Mouse (Mus musculus): ENCODE measurements around the gene Nfia. TPM values are rescaled to one million over a fixed set of nuclear protein-coding genes. Genes with fewer than 3 reads are reported as not detected.

The Nfia gene
- polyA plus RNA-seq, 1 experiment, result 8.1 TPM

DNA sequence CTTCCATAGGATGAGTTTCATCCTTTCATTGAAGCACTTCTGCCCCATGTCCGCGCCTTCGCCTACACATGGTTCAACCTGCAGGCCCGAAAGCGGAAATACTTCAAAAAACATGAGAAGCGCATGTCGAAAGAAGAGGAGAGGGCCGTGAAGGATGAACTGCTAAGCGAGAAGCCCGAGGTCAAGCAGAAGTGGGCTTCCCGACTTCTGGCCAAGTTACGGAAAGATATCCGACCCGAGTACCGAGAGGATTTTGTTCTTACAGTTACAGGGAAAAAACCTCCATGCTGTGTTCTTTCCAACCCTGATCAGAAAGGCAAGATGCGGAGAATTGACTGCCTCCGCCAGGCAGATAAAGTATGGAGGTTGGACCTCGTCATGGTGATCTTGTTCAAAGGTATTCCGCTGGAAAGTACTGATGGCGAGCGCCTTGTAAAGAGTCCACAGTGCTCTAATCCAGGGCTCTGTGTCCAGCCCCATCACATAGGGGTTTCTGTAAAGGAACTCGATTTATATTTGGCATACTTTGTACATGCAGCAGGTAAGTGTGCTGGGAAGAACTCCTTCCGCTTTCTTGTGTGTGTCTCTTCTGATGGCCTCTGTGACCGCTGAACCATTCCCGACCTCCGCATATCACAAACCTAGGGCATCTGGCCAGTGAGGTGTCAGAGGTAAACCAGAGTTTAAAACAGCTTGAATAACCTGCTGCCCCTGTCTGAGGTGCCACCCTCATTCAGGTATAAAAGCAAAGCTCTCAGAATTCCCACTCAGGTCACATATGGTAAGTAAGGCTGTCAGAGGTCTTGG is 10.7 kb downstream of the Nfia start:
- no peaks in the 10 kb centered on the region for H3K4me1 ChIP-seq (ENCODE audit: control insufficient read depth, insufficient read depth, low read length)
- no peaks in the 10 kb centered on the region; the same call in 1 of the 2 replicates for H3K27me3 ChIP-seq (ENCODE audit: control insufficient read depth, insufficient read depth, low read length)
- no peaks in the 10 kb centered on the region for H3K36me3 ChIP-seq (ENCODE audit: control insufficient read depth, insufficient read depth, low read length)
- no peak overlapping the region for H3K4me3 ChIP-seq (ENCODE audit: control insufficient read depth, low read depth, low read length)
- H3K27ac ChIP-seq (ENCODE audit: control insufficient read depth, insufficient read depth, low read depth, low read length), result no peak overlapping the region
- TF ChIP-seq CTCF (IDR thresholded peaks at IDR 0.05; ENCODE audit: control insufficient read depth, insufficient read depth, insufficient replicate concordance, low read depth, low read length) (no peak), POLR2A (IDR thresholded peaks at IDR 0.05; ENCODE audit: control insufficient read depth, low read depth, low read length) (no peak)

DNA sequence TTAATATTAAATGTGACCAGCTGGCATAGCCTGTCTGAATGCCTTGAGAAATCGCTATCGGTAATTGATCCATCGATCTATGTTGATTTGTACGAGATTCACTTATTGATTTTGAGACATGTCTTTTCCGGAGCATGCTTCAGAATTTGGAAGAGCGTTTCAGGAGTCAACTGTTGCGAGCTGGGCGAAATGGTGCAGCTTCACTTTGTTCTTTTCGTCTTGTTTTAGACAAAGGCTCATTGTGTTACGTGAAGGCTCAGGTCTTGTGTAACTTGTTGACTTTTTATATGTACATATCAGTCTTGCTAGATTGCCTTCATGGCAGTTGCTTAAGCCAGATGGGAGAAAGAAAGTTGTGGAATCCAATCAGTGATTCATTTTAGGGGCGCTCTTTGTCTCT is 11.7 kb downstream of the Nfia start:
- Histone ChIP-seq H3K4me1 (ENCODE audit: control insufficient read depth, insufficient read depth, low read length) (no peaks in the 10 kb centered on the region), H3K36me3 (ENCODE audit: control insufficient read depth, insufficient read depth, low read length) (no peaks in the 10 kb centered on the region), H3K4me3 (ENCODE audit: control insufficient read depth, low read depth, low read length) (no peak overlapping the region), H3K27ac (ENCODE audit: control insufficient read depth, insufficient read depth, low read depth, low read length) (no peak overlapping the region), H3K27me3 (ENCODE audit: control insufficient read depth, insufficient read depth, low read length) (no peaks in the 10 kb centered on the region)
- TF ChIP-seq CTCF (IDR thresholded peaks at IDR 0.05; ENCODE audit: control insufficient read depth, insufficient read depth, insufficient replicate concordance, low read depth, low read length) (no peak), POLR2A (IDR thresholded peaks at IDR 0.05; ENCODE audit: control insufficient read depth, low read depth, low read length) (no peak)

DNA sequence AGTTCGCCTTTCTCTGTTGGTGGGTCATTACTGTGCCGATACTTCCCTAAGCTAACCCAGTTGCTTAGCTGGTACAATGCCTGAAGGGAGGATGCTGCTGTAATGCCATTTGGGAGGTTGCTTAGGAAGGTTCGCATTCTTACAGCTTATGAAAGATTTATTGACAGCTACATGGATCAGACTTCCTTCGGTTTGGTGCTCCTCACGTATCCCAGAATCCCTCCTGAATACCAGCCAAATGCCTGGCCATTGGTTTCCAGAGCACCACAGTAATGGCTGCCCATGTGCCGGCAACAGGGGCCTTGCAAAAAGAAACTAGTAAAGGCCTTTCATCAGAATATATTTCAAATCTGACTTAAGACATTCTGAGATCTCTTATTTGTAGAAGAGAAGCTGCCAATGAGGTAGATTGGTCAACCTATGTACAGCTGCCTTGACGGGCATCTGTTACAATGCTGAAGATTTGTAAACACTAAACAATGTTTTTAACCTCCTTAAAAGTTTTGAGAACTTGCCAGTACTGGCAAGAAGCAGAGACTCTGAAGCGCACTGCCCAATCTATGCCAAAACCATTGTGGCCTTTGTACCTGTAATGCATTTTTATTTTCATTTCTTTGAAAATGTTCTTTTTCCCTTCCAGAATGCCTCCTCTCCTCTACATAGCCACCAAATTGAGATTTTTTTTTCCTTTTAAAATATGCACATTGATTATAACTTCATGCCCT is 13.2 kb downstream of the Nfia start:
- H3K27me3 ChIP-seq (ENCODE audit: control insufficient read depth, insufficient read depth, low read length), result no peaks in the 10 kb centered on the region

DNA sequence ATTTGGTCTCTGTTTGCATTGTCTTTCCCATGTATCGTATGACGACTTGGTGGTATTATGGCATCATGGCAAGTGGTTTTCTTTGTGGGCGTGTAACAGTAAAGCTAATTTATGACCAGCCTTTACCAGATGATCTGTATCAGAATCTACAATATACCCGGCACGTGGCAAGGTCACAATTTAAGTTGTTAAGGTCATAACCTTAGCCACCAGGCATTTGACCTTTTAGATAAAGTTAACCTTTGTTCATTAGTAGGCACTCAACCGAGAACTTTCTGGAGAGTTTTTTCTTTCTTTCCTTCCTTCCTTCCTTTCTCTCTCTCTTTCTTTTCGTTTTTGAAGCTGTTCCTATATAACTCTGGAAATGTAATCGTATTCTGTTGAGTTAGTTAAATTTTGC is 14.0 kb downstream of the Nfia start:
- H3K4me3 ChIP-seq (ENCODE audit: control insufficient read depth, low read depth, low read length), result no peak overlapping the region
- H3K27ac ChIP-seq (ENCODE audit: control insufficient read depth, insufficient read depth, low read depth, low read length), result no peak overlapping the region
- H3K36me3 ChIP-seq (ENCODE audit: control insufficient read depth, insufficient read depth, low read length), result no peaks in the 10 kb centered on the region
- no peaks in the 10 kb centered on the region for H3K4me1 ChIP-seq (ENCODE audit: control insufficient read depth, insufficient read depth, low read length)
- TF ChIP-seq CTCF (IDR thresholded peaks at IDR 0.05; ENCODE audit: control insufficient read depth, insufficient read depth, insufficient replicate concordance, low read depth, low read length) (no peak), POLR2A (IDR thresholded peaks at IDR 0.05; ENCODE audit: control insufficient read depth, low read depth, low read length) (no peak)
- H3K27me3 ChIP-seq (ENCODE audit: control insufficient read depth, insufficient read depth, low read length), result no peaks in the 10 kb centered on the region

More for the DNA sequence above, 13.2 kb downstream of the Nfia start:
- no peak for TF ChIP-seq POLR2A (IDR thresholded peaks at IDR 0.05; ENCODE audit: control insufficient read depth, low read depth, low read length)
- TF ChIP-seq CTCF (IDR thresholded peaks at IDR 0.05; ENCODE audit: control insufficient read depth, insufficient read depth, insufficient replicate concordance, low read depth, low read length), result no peak
- H3K4me1 ChIP-seq (ENCODE audit: control insufficient read depth, insufficient read depth, low read length), result no peaks in the 10 kb centered on the region
- no peaks in the 10 kb centered on the region for H3K36me3 ChIP-seq (ENCODE audit: control insufficient read depth, insufficient read depth, low read length)
- H3K4me3 ChIP-seq (ENCODE audit: control insufficient read depth, low read depth, low read length), result no peak overlapping the region
- no peak overlapping the region for H3K27ac ChIP-seq (ENCODE audit: control insufficient read depth, insufficient read depth, low read depth, low read length)

DNA sequence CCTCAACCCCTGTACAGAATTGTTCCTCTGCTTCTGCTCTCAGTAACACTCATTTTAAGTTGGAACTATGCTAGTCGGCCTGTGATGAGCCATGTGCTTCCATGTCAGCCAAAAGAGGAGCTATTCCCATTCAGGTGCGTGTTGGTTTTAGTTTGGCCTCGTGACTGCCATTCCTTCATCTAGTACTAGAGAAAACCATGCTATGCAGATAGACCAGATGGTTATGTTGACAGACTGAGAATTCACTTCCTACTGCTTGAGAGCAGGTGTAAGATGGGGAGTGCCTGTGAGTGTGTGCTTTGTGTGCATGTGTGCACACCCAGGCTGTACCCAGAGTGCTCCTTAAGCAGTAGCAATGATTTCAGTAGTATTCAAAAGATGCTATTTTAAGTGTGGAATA is 15.0 kb downstream of the Nfia start:
- H3K4me3 ChIP-seq (ENCODE audit: control insufficient read depth, low read depth, low read length), result no peak overlapping the region
- no peak overlapping the region for H3K27ac ChIP-seq (ENCODE audit: control insufficient read depth, insufficient read depth, low read depth, low read length)
- TF ChIP-seq POLR2A (IDR thresholded peaks at IDR 0.05; ENCODE audit: control insufficient read depth, low read depth, low read length) (no peak), CTCF (IDR thresholded peaks at IDR 0.05; ENCODE audit: control insufficient read depth, insufficient read depth, insufficient replicate concordance, low read depth, low read length) (no peak)
- no peaks in the 10 kb centered on the region for H3K4me1 ChIP-seq (ENCODE audit: control insufficient read depth, insufficient read depth, low read length)
- H3K27me3 ChIP-seq (ENCODE audit: control insufficient read depth, insufficient read depth, low read length), result no peaks in the 10 kb centered on the region
- no peaks in the 10 kb centered on the region for H3K36me3 ChIP-seq (ENCODE audit: control insufficient read depth, insufficient read depth, low read length)

DNA sequence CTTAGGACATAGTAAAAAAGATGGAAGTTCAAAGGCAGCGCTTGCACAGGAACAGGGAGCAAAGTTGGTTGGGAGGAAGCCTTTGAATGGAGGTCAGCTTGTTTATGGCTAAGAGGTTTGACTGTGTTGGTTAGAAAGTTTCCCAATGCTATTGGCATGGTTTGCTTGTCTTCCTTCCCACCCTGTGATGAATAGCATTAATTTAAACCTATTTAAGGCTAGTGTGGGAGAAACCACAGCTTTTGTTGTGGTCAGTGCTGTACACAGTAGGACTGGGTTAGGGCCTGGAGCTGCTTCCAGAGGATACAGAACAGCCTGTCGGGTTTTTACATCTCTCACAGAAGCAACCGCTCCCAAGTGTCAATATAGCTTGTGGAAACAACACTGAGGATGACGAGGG is 16.0 kb downstream of the Nfia start:
- TF ChIP-seq CTCF (IDR thresholded peaks at IDR 0.05; ENCODE audit: control insufficient read depth, insufficient read depth, insufficient replicate concordance, low read depth, low read length), result no peak
- TF ChIP-seq POLR2A (IDR thresholded peaks at IDR 0.05; ENCODE audit: control insufficient read depth, low read depth, low read length), result no peak
- no peaks in the 10 kb centered on the region for H3K27me3 ChIP-seq (ENCODE audit: control insufficient read depth, insufficient read depth, low read length)

DNA sequence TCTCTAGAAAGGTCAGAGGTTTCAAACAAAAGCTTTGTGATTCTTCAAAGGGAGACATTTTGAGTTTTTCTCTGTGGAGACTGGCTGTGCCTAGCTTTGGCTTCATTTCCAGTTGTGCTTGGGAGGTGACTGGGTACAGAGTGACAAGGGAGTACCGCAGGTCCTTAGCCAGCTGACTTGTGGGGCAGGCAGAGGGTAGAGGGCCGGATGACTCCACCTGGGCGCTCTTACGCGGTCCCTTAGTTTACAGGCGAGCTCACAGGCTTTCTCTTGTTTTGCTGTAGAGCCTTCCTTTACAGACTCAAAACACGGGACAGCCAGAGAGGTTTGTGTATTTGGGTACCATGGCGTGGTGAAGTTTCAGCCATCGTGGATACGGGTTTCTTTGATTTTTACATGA is 21.4 kb downstream of the Nfia start:
- H3K27me3 ChIP-seq (ENCODE audit: control insufficient read depth, insufficient read depth, low read length), result no peaks in the 10 kb centered on the region
- no peak overlapping the region for H3K4me3 ChIP-seq (ENCODE audit: control insufficient read depth, low read depth, low read length)
- H3K36me3 ChIP-seq (ENCODE audit: control insufficient read depth, insufficient read depth, low read length), result no peaks in the 10 kb centered on the region
- no peak overlapping the region for H3K27ac ChIP-seq (ENCODE audit: control insufficient read depth, insufficient read depth, low read depth, low read length)
- no peaks in the 10 kb centered on the region for H3K4me1 ChIP-seq (ENCODE audit: control insufficient read depth, insufficient read depth, low read length)
- TF ChIP-seq CTCF (IDR thresholded peaks at IDR 0.05; ENCODE audit: control insufficient read depth, insufficient read depth, insufficient replicate concordance, low read depth, low read length) (no peak), POLR2A (IDR thresholded peaks at IDR 0.05; ENCODE audit: control insufficient read depth, low read depth, low read length) (no peak)

More for the DNA sequence above, 16.0 kb downstream of the Nfia start:
- Histone ChIP-seq H3K4me1 (ENCODE audit: control insufficient read depth, insufficient read depth, low read length) (no peaks in the 10 kb centered on the region), H3K27ac (ENCODE audit: control insufficient read depth, insufficient read depth, low read depth, low read length) (no peak overlapping the region), H3K36me3 (ENCODE audit: control insufficient read depth, insufficient read depth, low read length) (no peaks in the 10 kb centered on the region), H3K4me3 (ENCODE audit: control insufficient read depth, low read depth, low read length) (no peak overlapping the region)
